Mouse (Mus musculus): Measurements from ENCODE around the gene Lcn2.
"Not testable (repeated sequence)": the region's sequence is repeated elsewhere in the genome, so short reads cannot be mapped to it uniquely, and the experiment has no call there.

Lcn2 gene

DNA sequence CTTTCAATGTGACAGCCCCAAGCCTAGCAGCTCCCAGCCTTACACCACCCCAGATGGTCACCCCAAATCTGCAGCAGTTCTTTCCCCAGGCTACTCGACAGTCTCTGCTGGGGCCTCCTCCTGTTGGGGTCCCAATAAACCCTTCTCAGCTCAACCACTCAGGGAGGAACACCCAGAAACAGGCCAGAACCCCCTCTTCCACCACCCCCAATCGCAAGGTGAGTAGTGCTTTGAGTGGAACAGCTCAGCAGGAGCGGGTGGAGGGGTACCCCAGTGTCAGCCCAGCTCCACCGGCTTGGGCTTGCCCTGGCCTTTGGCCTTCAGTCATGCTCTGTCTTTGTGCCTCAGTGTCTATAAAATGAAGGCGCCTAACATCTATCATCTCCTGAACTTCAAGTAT lies 20.7 kb downstream of the Lcn2 start:
- DNase-seq (ENCODE audit: low spot score in 2 of 2), result no peak

DNA sequence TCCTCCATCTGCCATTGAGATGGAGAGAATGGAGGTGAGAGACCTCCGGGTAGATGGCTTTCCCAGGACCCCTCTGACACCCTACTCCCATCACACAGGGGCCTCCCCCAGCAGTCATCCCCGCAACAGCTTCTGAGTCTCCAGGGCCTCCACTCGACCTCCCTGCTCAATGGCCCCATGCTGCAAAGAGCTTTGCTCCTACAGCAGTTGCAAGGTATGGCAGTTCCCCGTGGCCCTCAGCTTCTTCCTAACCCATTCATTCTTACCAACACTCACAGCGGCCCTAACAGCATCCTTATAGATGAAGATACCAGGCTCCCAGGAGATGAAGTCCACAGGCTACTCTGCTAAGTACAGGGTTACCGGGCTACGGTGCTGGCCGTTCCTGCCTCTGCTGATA lies 23.9 kb downstream of the Lcn2 start:
- no peak for DNase-seq (ENCODE audit: low spot score in 2 of 2)

DNA sequence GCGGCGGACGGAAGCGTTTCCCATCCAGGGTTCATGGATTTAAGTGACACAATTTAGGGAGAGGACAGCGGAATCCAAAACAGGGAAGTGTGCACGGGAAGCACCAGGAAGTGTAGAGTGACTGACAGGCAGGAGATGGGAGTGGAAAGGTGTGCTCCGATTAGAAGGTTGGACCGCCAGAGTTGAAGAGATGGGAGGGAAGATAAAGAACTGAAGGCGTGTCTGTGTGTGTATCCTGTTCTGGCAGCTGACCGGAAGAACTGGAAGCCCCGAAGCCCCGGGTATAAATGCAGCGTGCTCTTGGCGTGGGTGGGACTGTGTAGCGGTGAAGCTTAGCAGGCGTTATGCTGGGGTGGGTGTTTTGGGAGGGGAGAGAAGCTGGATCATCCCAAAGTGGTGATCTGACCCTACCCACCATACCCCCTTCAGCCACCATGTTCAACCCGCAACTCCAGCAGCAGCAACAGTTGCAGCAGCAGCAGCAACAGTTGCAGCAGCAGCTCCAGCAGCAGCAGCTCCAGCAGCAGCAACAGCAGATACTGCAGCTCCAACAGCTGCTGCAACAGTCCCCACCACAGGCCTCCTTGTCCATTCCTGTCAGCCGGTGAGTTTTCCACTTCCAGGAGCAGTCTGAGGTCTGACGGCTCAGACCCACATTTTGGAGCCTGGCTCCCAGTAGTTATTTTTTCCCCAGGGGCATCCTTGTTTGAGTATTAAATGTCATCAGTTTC lies 24.5 kb downstream of the Lcn2 start:
- DNase-seq (ENCODE audit: low spot score in 2 of 2), result no peak

DNA sequence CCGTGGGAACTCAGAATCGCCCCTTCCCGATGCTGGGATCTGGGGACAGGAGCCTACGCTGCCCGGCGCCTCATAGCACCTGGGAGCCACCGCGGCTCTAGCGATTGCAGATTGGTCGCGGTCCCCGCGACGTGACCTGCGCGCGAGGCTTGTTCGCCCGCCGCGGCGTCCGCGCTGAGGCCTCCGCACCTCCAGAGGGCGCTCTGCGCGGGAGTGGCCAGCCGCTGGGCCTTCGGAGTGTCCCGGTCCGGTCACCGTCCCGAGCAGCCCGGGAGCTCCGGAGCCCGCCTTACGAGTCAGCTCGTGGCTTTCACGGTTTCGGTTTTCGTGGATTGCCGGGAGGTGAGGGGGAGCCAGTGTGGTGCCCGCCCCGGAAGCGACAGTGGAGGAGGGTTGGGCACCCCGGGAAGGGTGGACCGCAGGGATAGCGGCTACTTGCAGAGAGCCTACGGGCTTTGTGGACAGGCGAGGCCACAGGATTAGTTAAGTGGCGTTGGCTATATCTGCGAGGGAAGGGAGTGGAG lies 25.2 kb downstream of the Lcn2 start:
- DNase-seq (ENCODE audit: low spot score in 2 of 2), result peak; percentile 86 to 96

DNA sequence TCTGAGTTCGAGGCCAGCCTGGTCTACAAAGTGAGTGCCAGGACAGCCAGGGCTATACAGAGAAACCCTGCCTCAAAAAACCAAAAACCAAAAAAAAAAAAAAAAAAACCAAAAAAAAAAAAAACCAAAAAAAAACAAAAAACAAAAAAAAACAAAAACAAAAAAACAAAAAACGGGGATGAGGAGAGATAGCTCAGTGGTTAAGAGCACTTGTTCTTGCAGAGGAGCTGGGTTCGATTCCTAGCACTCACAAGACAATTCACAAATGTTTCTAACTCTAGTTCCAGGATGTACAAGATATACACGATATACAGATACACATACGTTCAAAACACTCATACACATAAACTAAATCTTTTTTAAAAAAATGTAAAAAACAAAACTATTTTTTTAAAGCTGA lies 25.8 kb downstream of the Lcn2 start:
- not testable (repeated sequence) for DNase-seq (ENCODE audit: low spot score in 2 of 2)

DNA sequence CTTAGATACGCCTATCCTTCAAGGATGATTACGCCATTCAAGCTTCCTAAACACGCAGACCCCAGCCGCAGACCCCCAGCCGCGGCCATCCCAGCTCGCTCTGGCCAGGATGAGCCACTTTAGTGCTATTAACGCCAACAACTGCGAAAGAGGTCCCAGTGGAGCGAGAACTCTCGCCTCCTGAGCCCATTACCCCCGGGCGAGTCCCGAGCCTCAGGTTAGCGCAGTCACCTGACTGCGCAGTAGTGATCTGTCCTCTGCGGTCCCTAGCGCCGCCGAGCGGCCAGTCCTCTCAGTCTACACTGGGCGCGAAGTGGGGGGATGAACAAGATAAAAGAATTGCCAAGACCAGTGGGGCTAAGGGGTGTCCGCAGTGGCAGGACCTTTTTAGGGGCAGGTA lies 26.6 kb downstream of the Lcn2 start:
- DNase-seq (ENCODE audit: low spot score in 2 of 2), result peak; percentile 46 to 73

DNA sequence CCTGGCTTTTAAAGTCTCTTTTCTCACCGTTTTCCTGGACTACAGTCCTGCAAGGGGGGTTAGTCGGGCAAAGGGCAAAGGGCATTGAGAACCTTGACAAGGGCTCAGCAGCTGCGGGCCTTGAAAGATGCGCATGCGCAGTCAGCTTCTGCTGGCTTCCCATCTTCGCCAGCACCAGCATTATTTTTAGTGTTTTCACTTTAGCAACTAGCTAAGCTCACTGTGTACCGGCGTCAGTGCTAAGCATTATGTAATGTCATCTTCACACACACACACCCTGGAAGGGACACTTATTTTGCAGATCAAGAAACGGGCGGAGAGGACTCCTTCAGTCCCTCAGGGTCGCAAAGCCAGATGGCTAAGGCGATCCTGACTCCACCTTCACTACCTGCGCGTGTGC lies 27.3 kb downstream of the Lcn2 start:
- peak in 1 of 2 experiments; percentile 62 for DNase-seq (ENCODE audit: low spot score in 2 of 2)

DNA sequence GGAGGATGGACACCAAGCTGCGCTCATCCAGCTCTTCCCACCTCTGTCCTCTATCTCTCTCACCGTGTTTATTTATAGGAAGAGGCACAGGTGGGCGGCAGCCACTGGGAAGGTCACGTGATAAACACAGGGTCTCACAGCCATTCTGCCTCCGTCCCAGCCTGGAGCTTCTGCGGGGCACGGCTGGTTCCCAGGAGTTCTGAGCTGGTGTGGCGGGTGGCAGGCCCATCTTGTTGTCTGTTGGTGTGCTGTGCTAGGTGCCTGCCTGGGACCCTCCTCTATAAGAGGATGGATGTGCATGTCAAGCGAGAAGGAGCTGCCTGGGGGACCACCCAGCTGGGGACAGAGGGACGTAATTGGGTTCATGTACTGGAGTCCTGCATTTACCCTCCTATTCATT lies 29.7 kb downstream of the Lcn2 start:
- no peak for DNase-seq (ENCODE audit: low spot score in 2 of 2)

DNA sequence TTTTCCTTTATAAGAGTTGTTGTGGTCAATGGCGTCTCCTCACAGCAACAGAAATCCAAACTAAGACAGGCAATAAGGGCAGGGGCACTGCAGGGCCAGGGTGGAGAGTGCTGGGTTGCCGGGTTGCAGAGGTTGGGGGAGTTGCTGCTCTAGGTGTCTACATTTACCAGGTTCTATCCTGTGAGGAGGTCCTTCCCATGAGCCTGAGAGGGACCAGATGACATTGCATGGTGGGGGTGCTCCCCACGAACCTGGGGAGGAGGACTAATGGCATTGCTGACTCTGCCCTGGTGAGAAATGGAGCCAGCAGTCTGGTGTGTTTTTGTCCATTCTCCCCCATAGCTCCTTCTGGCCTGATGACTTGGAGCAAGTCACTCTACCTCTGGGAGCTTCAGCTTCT lies 30.3 kb downstream of the Lcn2 start:
- DNase-seq (ENCODE audit: low spot score in 2 of 2), result no peak

DNA sequence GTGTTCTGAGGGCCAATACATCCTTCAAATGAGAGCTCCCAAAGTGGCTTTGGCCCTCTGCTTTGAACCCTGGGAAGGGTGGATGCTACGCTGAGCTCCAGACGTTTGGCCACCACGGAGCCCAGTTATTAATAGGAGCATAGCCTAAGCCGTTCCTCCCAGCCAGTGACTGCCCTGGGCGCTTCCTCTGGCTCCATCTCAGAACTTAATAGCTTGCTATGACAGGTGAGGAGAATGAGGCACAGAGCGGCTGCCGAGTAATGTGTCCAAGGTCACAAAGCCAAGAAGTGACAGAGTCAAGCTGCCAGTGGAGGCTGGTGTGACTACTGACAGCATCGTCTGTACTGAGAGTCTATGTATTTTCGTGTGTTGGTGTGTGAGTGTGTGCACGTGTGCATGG lies 31.8 kb downstream of the Lcn2 start:
- DNase-seq (ENCODE audit: low spot score in 2 of 2), result no peak

DNA sequence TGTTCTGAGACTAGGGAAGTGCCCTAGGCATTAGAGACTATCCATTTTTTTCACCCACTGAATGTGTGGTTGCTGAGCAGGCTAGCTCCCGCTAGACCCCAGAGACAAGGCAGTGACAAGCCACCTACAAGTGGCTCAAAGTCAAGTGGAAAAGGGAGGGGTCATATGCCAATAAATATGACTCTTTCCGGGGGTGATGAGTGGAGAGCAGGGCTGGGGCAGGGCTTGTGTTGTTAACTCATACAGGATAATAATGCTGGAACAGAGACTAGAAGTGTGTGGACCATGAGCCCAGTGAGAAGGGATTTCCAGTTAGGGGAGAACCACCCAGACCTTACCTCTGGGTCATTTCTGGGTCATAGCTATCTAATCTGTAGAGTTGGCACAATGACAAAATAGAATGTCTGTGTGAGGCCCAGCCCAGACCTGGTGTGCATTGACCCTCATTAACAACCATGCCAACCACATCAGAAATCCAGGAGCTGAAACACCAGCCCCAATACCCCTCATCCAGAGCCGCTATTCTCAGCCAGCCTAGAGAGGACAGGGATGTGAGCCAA lies 33.6 kb downstream of the Lcn2 start:
- DNase-seq (ENCODE audit: low spot score in 2 of 2), result no peak

DNA sequence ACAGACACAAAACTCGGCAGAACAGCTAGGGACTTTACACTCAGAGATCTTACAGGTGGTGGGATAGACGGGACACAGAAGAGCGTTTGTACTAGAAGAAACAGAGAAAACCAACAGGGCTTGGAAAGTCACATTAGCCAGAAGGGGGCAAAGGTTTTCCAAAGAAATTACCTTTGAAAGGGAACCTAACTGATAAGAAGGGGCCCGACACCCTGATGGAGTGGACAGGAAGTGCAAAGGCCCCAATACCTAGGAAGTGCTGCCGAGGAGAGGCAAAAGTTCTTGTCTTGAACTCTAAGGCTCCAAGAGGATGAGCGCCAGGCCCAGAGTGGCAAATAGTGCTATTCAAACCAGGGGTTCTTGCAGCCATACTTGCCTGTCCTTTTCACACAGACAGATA lies 34.2 kb downstream of the Lcn2 start:
- DNase-seq (ENCODE audit: low spot score in 2 of 2), result no peak

DNA sequence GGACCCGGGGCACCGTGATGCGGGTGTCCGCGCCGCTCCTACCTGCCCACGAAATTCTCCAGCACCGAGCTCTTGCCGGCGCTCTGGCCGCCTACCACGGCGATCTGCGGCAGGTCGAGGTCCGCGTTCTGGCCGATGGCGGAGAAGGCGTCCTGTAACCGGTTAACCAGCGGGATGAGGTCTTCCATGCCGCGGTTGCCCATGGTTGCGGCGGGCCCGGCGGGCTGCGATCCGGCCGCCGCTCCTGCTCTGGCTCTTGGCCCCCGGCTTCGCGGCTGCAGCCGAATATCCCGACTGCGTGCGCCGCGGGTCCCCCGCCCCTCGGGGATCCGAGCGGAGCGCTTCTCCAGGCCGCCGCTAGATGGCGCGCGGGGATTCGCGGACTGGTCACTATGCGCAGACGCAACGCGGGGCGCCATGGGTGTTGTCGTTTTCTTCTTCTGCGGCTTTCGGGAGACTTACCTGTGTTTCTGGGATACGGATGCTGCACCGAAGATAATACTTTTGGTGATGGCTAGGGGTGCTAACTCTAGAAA lies 35.0 kb downstream of the Lcn2 start, which contains the start of gene Dnm1:
Gene Dnm1, minus strand, starts transcription at position 332 of the 536 bp plus-strand sequence.
- peak; percentile 83 to 93 for DNase-seq (ENCODE audit: low spot score in 2 of 2)

DNA sequence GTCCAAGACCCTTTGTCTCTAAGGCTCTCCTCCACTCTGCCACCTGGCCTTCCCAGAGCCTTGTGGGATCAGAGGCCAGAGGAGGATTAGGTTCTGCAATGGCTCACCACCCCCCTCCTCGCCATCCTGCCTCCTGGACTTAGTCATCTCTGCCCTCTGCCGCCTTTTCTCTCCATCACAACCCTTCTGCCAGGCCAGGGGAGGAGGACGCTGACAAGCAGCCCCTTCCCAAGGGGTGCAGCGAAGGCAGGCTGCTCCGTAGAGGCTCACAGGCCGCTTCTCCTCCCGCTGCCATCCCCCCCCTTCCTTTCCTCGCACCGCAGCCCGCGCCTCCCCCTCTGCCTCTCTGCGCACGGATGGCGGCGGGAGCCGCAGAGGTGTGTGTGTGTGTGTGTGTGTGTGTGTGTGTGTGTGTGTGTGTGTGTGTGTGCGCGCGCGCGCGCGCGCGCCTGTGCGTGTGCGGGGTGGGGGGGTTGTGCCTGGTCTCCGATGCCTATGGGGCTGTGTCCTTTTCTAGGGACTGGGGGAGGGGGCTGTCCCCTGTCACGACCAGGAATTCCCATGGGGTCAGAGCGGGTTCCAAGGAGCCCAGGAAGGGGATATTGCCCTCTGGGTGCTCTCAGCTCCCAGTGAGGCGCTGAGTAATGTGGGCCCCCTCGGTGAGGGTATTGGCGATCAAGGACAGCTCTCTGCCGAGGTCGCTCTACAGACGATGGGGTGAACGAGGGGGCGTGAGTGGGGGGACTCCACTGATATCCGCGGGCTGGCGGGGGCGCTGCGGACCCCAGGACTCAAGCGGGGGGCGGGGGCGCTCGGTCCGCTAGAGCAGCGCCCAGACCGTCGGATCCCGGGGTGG lies 35.7 kb downstream of the Lcn2 start, which contains the start of gene Ciz1:
Gene Ciz1, plus strand, starts transcription at position 177 of the 856 bp plus-strand sequence.
- DNase-seq (ENCODE audit: low spot score in 2 of 2), result no peak

DNA sequence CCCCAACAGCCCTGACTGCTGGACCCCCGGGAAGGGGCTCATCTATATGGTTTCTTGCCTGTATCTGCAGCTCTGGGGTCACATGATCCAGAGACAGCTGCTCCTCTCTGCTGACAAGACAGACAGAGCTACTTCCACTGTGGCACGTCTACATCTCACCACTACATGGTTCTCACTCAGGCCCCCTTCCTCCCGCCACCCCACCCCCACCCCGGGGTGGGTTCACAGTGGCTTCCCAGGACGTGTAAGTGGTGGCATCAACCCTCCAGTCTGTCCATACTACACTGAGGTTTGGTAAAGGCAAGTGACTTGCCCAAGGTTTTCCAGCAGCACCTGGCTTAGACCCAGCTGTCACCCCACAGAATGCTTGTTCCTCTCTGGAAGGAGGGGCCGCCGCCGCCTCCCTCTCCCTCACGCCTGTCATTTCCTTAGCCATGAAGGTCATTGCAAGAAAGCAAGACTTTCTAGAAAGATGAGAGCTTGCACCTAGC lies 36.5 kb downstream of the Lcn2 start:
- no peak for DNase-seq (ENCODE audit: low spot score in 2 of 2)

DNA sequence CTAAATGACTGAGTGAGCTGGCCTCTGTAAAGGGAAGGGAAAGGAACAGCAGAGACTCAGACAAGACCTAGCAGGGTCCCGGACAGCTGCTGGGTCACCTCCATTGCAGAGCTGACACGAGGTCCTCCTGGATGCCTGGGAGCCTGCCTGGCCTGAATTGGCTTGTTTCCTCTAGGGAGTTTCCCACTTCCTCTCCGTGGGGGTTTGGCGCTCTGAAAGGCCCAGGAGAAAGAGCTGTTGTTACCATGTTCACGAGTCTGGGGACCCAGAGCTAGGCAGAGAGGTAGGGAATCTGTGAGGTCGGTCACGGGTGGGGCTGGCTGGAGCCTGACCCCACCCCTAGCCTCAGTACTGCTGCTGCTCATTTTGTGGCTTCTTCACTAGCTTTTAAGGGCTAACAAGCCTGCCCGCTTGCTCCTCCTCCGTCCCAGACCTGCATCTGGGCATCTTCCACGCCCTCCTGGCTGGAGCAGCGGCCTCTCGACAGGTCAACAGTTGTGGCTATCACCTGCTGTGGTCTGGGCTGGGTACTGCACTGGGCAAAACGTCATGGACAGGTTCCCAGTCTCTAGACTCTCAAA lies 37.5 kb downstream of the Lcn2 start:
- DNase-seq (ENCODE audit: low spot score in 2 of 2), result no peak

DNA sequence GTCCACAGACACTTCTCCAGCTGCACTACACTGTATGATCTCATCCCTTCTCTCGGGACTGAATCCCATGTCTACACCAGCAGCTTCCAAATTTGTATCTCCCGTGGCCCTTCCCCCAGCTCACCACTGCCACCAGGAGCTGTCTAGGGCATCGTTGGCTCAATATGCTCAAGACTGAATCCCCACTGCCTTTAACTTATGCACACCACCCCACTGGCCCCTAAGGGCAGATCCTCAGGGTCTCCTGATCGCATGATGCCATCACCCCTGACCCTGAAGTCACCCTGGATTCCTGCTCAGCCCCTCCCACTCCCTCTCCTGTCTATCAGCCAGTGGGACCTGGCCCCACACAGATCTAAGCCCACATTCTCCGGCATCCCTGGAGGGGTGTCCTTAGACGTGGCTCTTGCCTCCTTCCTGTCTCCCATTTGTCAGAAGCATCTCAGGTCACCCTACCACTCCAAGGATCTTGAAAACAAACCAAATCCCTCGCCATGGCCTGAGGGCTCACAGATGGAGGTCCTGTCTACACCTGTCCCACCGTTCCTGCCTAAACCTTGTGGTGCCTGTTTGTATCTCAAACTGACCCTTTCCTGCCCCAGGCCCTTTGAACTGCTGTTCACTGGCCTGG lies 38.3 kb downstream of the Lcn2 start:
- DNase-seq (ENCODE audit: low spot score in 2 of 2), result no peak

DNA sequence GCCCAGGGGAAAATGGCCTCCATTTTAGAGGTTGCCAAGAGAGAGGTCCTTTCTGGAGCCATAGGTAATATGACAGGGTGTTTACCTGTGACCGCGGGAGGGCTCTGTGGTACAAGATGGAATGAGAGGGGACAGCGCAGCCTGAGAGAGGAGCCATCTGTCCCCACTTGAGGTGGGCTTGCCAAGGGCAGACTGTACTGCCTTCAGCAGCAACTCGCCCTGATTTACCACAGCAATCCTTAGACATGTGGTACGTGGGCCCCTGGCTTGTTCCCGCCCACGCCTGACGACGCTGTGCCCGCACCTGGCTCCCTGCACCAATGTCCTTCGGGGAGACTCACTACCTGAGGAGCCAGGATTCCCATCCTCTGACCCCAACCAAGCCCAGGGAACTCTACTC lies 39.7 kb downstream of the Lcn2 start:
- DNase-seq (ENCODE audit: low spot score in 2 of 2), result no peak

DNA sequence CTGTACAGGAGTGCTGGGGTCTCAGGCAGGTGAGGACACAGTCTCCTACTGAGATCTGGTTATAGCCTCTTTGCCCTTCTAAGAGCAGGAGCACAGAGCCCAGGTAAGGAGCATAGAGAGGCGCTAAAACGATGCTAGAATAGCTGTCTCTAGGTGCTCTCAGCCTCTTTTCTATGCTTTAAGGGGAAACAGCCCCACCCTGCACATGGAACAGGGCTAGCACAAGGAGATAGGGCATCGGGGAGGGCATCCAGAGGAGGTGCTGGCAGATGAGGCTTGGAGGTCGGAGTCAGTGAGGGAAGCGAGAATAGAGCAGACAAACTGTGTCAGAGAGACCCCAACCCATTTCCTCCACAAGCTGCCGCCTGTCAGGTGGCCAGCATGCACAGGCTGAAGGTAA lies 41.0 kb downstream of the Lcn2 start:
- DNase-seq (ENCODE audit: low spot score in 2 of 2), result no peak

DNA sequence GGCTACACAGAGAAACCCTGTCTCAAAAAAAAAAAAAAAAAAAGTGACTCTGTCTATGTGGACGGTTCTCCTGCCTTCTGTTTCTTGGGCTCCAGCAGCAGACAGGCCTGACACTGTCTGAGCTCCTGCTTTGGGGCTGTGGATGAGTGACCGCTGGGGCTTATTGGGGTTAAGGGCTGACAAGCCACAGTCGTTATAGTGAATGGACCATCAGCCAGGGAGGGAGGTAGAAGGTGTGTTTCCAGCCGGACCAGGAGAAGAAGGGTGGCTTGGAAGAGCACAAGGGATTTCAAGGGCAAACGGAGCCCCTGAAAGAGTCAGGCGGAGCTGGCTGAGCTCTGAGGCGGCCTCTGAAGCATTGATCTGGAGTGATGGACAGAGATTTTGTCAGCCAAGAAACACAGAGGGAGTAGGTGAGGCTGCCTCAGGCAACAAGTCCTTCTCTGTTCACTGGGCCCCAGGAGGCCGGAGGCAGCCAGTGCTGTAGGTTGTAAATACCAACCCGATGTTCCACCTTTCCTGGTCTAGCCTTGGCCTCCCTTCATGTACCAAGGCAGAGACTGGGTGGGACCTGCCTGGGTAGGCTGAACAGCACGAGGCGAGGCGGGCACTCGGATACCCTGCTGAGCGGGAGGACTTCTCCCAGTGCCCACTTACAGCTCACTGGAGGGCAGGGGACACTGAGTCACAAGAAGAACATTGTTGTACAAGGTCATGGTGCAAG lies 43.3 kb downstream of the Lcn2 start:
- DNase-seq (ENCODE audit: low spot score in 2 of 2), result no peak
